Mouse (Mus musculus): ENCODE measurements around the gene Rassf2.

Gene Rassf2

GRCm38 (mm10) chr2:131956336-131957256 is 73.5 kb downstream of the Rassf2 start:
- peak in 1 of 2 experiments; percentile 4 for DNase-seq (ENCODE audit: low spot score in 2 of 2)

DNA sequence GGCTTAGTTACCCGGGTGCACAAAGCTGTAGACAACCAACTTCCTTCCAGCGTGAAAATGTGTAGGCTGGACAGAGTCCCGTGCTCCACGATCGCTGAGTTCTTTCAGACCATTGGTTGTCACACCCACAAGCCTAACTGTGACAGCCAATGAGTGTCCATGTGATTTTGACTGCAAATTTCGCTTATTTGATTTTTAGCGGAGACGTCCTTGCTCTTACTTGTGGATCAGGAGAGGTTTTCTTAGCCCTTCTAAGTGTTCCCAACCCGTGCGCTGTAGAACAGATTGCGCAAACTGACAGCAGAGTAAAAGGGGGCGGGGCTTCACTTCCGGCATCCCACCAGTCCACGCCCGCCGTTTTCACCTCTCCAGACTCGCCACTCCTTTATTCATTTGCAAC is 74.8 kb downstream of the Rassf2 start:
- DNase-seq (ENCODE audit: low spot score in 2 of 2): no peak

- DNase-seq (ENCODE audit: low spot score in 2 of 2): no peak
Measured at GRCm38 (mm10) chr2:131954835-131955234, 75.2 kb downstream of the Rassf2 start.

DNA sequence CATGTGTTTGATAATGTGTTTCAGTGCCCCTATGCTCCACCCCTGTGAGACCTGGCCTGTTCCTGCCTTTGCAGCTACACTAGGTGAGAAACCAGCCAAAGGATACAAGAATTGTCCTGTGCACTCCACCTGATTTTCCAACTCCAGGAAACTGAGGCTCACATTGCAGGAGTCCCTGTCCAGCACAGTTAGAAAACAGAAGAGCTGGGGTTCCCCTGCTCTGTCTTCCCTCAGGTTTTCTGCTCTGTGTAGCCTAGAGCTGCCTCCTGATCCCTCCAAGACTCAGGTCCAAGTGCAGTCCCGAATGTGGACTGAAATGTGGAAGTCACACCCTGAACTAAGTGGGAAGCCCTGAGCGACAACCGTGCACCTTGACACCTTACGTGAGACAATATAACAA is 76.3 kb downstream of the Rassf2 start:
- DNase-seq (ENCODE audit: low spot score in 2 of 2): no peak

DNA sequence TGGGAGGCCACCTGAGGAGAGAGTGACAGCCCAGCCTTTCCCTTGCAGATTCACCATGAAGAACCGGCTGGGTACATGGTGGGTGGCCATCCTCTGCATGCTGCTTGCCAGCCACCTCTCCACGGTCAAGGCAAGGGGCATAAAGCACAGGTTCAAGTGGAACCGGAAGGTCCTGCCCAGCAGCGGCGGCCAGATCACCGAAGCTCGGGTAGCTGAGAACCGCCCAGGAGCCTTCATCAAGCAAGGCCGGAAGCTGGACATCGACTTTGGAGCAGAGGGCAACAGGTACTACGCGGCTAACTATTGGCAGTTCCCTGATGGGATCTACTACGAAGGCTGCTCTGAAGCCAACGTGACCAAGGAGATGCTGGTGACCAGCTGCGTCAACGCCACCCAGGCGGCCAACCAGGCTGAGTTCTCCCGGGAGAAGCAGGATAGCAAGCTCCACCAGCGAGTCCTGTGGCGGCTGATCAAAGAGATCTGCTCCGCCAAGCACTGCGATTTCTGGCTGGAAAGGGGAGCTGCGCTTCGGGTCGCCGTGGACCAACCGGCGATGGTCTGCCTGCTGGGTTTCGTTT is 77.0 kb downstream of the Rassf2 start:
- no peak for DNase-seq (ENCODE audit: low spot score in 2 of 2)

- peak in 1 of 2 experiments; percentile 8 for DNase-seq (ENCODE audit: low spot score in 2 of 2)
Measured at GRCm38 (mm10) chr2:131952456-131952855, 77.6 kb downstream of the Rassf2 start.

- DNase-seq (ENCODE audit: low spot score in 2 of 2): no peak
Measured at GRCm38 (mm10) chr2:131950598-131951095, 79.4 kb downstream of the Rassf2 start, which contains the start of gene Prnd. Gene Prnd, plus strand, starts transcription at chr2:131950861.

GRCm38 (mm10) chr2:131949767-131950597 is 80.1 kb downstream of the Rassf2 start:
- peak in 1 of 2 experiments; percentile 54 for DNase-seq (ENCODE audit: low spot score in 2 of 2)

DNA sequence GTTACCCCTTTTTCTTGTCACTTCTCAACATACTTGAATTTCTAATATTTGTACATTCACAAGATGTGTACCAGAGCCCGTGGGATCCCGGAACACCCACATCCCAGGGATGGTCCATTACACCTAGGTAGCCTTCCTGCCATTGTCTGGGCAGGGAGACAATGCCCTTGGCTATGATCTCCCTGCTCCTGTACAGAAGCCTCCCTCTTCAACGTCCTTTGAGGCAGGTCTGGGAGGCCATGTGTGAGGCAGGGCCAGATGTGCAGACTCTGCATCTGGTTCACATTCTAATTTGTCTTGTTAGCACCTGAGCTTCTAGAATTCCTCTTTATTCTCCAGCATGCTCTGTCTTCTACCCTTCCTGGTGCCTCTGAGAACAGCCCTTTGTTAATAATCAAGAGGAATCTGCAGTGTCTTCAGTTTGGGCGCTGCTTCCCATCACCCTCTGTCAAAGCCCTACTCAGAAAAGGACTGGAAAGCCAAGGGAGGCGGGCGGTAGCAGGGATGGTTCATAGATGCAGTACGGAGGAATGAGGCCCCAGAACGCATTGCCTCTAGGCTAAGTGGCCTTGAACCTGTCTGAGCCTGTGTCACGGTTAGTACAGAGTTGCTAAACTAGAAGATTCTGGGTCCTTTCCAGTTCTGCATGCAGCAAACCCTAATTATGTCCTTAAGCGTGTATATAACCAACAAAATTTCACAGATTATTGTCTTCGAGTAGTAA is 81.0 kb downstream of the Rassf2 start:
- DNase-seq (ENCODE audit: low spot score in 2 of 2): peak in 1 of 2 experiments; percentile 3

DNA sequence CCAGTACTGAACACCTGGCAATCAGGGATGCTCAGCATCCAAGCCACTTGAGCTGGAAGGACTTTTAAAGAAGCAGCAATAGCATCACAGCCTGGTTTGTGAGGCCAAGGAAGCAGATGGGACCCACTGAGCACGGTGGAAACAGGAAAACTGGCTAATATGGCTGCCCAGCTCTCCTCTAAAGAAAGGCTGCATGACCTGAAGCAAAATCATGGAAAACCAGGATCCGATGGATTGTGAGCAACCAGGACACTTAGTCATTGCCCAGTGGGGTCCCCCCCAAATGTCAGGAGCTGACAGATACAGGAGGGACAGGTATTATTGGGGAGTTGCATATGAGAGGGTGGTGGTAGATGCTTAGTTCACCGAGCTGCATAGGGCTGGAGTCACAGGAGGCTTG is 81.9 kb downstream of the Rassf2 start:
- peak; percentile 1 to 3 for DNase-seq (ENCODE audit: low spot score in 2 of 2)

GRCm38 (mm10) chr2:131946351-131946750 is 83.7 kb downstream of the Rassf2 start:
- DNase-seq (ENCODE audit: low spot score in 2 of 2): peak; percentile 2

DNA sequence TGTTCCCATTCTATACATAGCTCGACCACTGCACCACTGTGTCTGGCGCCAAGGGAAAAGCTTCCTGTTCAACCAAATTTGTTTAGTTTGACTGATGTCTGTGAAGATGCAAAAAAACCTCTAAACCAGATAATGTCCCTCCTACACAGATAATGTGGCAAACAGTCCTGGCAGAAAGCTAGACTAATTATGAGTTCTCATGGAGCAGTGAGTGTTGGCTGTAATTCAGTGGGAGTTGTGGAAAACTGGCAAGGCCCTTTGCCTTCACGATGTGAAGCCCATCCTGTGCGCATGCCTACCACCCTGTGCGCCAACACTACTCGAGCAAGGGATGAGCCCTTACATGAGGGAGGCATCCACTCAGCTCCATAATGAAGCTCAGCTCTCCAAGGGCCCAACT is 84.3 kb downstream of the Rassf2 start:
- DNase-seq (ENCODE audit: low spot score in 2 of 2): peak; percentile 2 to 3

DNA sequence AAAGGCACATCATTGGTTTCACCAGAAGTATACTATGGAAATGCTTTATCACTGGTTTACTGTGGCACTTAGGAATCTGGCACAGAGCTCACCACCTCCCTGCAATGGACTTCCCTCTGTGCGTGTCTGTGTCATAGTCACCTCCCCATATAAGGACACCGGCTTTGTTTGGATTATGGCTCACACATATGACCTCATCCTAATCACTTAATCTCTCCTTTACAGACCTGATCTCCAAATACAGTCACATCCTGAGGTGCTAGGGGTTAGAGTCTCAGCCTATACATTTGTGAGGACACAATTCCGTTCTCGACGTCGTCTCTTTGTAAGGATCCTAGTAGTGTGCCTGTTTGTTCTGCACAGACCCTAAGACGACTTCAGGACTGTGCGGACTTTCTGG is 84.8 kb downstream of the Rassf2 start:
- DNase-seq (ENCODE audit: low spot score in 2 of 2): peak in 1 of 2 experiments; percentile 1

- DNase-seq (ENCODE audit: low spot score in 2 of 2): peak in 1 of 2 experiments; percentile 1
Measured at GRCm38 (mm10) chr2:131944370-131944769, 85.7 kb downstream of the Rassf2 start.

- peak; percentile 2 for DNase-seq (ENCODE audit: low spot score in 2 of 2)
Measured at GRCm38 (mm10) chr2:131941501-131941900, 88.6 kb downstream of the Rassf2 start.

- DNase-seq (ENCODE audit: low spot score in 2 of 2): no peak
Measured at GRCm38 (mm10) chr2:131940506-131940905, 89.6 kb downstream of the Rassf2 start.

All from frontal cortex, postnatal 10 days (tissue).